Mouse (Mus musculus) thymus, postnatal 25 days (tissue): Measurements from ENCODE around the gene Adi1.

Experiments used
- DNase-seq: peaks from one replicate; pipeline ENCODE4 v3.0.0; 2022

Gene Adi1

DNA sequence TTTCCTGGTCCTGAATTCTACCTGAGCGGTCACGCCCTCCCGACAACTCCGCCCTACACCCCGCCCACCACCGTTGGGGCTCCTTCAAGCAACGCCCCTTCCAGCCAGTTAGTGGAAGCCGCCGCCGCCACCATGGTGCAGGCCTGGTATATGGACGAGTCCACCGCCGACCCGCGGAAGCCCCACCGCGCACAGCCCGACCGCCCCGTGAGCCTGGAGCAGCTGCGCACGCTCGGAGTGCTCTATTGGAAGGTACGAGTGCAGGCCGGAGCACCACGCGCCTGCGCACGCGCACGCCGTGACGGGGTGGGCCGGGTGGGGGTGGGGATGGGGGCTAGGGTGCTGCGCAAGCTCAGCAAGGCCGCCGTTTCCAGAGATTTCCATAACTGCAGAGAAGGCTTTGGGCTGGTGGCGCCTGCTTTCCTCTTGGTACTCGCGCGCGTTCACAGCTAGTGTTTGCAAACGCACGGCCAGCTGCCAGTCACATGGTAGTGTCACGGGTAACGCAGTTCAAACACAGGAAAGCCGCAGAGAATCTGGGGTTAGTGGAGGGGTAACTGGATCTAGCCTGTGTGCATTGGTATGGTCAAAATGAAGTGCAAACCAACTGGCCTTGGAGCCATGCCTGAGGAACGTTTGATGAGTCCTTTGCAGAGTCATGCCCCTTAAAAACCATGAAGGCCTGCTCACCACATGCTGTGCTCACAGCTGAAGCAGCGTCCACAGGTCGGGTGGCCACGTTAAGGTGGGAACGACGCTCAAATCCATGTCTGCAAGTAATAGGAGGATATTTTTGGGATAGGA lies at the start of gene Adi1:
Gene Adi1, plus strand, starts transcription at position 111 of the 804 bp plus-strand sequence.
- peak; percentile 82 for DNase-seq

DNA sequence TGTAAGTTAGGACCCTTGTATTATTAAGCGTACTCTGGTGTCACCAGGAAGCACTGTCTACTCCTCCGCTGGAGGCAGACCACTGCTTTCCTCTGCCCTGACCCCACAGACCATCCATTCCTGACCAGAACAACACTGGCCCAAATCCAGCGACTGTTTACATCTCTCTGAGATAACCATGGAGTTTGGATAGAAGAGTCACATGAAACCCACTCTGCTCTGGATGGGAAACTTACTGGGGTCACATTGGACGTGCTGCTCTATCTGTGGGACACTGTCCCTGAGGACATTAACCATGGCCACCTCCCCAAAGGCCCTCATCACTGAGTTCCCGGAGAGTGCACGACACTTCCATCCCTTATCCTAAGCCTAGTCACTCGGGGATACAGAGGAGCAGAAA lies 49.6 kb upstream of the Adi1 start:
- DNase-seq = no peak

DNA sequence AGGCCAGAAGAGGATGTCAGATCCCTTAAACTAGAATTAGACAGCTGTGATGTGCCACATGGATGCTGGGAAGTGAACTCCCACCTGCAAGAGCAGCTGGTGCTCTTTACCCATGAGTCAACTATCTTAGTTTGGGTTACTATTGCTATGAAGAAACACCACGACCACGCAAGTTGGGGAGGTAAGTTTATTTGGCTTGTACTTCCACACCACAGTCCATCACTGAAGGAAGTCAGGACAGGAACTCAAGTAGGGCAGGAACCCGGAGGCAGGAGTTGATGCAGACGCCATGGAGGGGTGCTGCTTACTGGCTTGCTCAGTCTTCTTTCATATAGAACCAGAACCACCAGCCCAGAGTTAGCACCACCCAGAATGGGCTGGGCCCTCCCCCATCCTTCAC lies 47.9 kb upstream of the Adi1 start:
- no peak for DNase-seq

DNA sequence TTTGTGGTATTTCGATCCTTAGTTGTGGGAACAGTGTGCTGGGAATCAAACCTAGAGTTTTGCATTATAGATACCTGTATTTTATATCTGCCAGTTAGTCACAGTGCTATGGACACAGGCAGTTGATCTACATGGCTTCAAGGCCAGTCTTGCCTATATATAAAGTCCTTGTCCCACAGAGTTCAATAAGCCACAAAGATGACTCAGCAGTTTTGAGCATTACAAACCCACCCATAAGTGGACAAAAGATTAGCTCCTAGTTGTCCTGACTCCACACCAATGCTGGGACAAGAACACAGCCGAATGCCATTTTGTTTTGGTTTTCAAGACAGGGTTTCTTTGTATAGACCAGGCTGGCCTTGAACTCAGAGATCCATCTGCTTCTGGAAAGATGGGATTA lies 46.6 kb upstream of the Adi1 start:
- DNase-seq = no peak

DNA sequence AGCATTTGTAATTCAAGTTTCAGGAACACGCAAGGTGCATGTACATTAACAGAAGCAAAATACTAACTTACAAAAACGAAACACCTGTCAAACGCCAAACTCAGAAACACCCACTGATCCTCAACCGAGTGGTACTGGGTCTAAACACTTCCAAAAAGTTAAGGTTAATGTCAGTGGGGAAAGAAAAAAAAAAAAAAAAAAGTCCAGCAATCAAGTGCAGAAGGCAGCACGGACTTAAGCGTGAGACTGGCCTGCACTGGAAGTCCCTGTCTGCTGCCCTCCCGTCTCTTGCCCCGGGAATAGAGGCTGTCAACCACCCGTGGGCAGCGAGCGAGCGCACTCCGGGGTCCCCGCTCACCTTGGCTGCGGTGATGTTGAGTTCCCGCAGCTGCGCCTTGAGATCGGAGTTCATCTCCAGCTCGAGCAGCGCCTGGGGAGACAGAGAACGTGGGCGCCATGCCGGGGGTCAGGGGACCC lies 39.9 kb upstream of the Adi1 start:
- no peak for DNase-seq

DNA sequence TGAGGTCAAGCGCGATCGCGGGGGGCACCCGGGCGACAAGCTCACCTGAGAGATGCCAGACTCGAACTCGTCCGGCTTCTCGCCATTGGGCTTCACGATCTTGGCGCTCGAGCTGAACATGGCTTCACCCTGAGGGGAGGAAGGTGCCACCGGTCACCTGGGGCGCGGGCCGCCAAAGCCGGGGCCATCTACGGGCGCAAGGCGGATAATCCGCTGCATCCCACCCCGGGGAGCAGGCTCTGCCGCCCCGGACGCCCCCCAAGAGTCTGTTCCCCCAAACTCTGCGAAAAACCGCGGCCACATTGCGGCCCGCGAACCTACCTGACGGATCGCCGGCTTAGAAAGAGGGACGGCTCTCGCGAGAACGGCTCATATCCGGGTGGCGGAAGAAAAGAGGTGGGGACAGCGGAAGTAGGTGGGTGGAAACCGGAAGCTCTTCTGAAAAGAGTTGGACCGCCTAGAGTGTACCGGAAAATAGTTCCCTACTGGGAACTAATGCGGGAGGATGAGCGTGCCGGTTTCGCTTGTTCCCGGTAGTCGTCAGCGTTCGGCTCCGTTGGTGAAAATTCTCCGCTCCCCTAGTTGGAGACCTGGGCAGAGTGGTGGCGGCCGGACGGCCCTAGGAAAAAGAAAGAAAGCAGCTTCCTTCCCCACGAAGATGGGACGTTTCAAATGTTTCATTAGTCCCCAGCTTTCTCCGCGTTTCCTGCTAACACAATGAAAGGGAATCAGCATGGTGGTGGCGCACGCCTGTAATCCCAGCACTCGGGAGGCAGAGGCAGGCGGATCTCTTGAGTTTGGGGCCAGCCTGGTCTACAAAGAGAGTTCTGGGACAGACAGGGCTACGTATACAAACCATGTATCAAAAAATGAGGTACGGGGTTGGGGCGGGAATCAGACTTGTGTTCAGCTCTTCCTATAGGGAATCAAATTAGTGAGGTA lies 39.2 kb upstream of the Adi1 start, which contains the start of gene Rps7:
Gene Rps7, minus strand, starts transcription at position 419 of the 942 bp plus-strand sequence.
- DNase-seq = peak; percentile 93

DNA sequence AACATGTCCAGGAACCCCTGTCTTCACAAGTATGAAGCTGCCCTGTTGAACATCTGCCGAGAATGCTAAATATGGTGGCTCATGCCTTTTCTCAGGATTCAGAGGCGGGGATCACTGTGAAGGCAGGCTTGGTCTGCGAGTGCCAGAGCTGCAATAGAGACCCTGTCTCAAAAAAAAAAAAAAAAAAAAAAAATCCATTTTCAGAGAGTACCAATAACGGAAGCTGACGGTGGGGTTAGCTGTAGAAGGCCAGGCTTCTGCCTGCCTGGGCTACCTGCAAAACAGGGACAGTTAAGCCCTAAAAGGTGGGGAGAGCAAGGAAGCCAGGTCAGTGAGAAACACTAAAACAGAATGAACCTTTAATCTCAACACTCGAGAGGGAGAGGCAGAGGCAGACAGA lies 38.5 kb upstream of the Adi1 start:
- no peak for DNase-seq

DNA sequence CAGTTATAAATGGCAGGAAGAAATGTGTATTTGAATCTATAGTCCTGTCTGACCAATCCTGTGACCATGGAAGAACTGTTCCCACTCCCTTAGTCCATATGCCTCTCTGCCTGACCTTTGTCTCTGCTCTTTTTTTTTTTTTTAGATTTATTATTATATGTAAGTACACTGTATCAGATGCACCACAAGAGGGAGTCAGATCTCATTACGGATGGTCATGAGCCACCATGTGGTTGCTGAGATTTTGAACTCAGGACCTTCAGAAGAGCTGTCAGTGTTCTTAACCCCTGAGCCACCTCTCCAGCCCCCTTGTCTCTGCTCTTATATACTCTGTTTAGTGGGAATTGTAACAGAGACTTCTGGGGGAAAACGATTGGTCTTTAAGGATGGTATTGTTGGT lies 36.3 kb upstream of the Adi1 start:
- no peak for DNase-seq

DNA sequence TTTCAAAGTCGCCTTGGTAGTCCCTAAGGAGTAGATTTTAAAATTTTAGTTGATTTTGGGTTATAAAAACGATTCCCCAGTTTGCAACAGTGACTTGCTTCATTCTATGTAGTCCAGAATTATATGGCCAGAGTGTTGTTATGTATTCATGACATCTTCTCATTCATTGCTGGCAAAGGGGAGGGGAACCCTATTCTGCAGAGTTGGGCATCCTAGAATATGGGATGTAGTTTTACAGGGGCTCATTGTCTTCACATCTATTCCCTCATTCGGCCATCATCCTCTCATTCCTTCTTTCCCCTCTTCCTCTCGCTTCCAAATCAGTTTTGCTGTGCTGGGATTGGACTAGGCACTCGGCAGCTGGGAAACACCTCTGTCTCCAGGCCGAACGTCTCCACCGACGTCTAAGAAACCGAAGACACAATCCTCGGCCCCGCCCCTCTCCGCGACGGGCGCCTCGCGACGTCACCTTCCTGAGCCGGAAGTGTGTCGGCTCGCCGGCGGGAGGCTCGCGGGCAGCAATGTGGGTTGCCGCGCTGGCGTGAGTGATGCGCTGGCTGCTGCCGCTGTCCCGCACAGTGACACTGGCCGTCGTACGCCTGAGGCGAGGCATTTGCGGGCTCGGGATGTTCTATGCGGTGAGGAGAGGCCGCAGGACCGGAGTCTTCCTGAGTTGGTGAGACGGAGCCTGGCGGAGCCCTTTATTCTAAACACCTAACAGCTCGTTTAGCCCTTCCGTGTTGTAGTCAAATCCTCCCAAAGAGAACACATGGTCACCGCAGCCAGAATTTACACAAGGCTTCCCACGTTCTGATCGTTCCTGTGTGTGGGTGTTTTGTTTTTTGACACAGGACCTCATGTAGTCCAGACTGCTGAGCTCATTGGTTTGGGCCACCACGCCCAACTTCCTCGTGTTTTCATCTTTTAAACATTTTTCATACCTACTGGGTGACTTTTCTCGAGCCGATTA lies 25.6 kb upstream of the Adi1 start, which contains the start of gene Rnaseh1:
Gene Rnaseh1, plus strand, starts transcription at position 462 of the 970 bp plus-strand sequence.
- DNase-seq = peak; percentile 90

DNA sequence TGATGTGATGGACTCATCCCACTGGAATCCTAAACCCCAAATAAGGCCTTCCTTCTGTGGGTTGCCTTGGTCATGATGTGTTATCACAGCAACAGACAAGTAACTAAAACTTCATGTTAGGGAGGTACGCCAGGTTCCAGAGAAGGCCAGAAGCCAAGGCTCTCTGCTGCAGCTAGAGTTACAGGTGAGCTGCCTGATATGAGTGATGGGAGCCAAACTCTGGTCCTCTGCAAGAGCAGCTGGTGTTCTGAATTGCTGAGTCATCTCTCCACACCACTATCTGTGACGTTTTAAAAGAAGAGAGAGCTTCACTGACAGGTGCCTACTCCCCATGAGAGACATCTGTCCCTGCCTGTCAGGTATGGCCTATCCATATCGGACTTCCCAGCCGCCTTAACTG lies 12.4 kb upstream of the Adi1 start:
- DNase-seq = no peak

DNA sequence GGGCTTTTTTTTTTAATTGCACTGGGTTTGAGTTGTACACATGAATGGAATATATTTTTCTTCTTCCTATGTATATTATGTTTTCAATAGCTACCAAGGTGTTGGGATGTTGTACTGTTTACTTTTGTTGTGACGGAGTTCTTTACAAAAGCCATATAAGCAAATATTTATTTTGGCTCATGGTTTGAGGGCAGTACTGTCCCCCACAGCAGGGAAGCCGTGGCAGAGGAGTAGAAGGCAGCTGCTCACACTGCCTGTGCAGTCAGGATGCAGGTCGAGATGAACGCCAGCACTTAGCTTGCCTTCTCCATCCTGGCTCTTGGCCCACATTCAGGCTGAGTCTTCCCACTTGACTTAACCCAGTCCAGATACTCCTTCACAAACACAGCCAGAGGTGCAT lies 8.3 kb upstream of the Adi1 start:
- no peak for DNase-seq

DNA sequence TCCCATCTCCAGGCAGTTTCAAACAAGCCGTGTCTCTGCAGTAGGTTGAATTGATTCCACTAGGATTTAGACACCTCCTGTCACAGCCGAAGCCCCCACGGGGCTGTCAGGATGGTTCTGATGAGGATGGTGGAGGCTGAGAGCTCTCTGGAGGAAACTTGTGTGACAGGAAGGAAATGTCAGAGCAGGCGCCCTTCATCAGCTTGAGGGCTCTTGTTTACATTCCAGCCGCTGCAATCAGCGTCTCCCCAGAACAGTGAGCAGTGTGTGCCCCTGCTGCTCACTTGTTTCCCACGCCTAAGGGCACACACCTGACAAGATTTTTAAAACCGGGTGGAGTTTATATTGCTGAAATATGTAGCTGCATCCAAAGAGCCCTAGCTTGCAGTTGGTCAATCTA lies 7.7 kb upstream of the Adi1 start:
- no peak for DNase-seq

DNA sequence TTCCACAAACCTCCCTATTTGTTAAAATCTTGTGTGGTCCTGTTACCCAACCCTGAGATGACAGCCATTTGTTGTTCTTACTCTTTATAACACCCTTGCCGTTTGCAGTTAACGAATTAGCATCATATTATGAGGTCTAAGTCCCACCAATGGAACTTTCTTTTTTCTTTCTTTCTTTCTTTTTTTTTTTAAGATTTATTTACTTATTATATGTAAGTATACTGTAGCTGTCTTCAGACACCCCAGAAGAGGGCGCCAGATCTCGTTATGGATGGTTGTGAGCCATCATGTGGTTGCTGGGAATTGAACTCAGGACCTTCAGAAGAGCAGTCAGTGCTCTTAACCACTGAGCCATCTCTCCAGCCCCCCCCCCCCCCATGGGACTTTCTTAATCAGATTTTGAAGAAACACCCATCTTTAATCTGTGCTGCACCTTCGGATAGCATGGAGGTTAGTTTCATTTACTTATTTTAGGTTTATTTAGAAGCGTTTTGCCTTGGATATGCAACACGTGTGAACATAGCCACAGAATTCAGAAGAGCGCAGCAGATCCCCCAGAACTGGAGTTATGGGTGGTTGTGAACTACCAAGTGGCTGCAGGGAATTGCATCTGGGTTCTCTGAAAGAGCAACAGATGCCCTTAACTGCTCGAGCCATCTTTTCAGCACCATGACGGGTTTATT lies 852 bp upstream of the Adi1 start:
- no peak for DNase-seq

DNA sequence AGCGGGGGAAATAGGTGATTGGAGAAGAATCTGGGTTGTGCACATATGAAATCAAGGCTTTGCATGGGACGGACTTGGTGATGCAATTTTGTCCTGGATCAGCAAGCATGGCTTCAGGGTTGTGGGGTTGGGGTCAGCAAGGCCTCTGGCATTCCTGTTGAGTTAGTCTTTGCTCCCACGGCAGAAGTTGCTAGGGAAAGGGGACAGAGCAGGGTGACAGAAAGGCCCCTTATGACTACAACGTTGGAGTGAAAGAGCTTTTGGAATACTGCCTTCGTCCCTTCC lies 836 bp downstream of the Adi1 start:
- DNase-seq = no peak

DNA sequence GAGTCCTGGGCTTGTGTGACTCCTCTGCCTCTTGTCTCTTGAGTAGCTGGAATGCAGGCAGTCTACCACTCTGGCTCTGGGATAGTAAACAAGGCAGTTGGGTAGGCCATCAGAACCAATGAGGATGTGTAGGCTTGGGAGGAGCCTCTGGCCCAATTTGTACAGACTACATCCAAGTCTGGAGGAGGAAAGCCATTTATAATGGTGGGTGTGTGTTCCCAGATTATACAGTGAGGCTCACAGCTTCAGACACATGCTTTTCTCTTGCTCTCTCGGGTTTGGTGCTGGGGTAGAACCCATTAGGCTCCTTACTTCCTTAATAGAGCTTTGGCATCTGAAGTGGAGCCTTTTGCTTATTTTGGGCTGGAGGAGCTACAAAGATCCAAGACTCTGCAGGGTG lies 9.6 kb downstream of the Adi1 start:
- no peak for DNase-seq

DNA sequence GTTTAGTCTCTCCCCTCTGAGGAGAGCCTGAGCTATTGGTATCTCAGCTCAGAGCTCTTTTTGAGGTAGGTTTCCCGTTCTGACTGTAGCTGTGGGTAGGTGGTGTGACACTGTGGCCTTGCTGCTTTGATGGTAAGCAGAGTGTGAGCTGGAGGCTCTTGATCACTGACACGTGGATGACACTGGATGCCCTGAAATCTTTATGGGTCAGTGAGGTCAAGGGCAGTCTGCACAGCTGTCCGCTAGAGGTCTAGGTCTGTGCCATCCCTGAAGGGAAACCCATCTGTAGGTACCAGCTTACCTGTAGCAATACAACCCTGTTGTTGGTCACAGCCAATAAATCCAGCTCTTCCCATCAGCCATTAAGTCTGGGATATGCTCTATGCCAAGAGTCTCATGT lies 10.7 kb downstream of the Adi1 start:
- no peak for DNase-seq

DNA sequence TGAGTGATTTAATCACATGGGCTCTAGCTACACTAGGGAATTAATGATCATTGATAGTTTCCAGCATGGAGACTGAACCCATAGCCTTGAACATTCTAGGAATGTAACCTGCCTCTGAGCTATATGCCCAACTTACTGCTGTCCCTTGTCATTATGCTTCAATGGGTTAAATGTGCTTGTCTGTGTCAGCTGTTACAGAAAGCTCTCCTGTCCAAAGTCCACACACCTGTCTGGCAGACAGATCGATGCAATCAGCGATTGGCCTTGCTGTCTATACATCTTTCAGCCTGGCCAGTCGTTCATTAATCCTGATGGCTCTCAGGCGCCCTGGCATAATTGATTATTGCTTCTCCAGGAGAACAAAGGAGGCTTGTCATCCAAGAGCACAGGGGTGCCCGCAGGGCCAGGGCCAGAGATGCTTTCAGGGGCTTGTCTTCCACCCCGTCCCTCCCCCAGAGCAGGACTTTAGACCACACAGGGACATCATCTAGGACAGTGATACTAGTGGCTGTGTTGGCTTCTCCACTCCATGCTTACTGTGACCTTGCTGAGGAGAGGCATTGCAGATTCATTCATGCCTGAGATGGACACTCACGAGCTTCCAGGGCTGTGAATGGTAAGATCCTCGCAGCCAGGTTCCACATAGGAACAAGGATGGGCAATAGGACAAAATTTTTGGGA lies 11.3 kb downstream of the Adi1 start:
- no peak for DNase-seq

DNA sequence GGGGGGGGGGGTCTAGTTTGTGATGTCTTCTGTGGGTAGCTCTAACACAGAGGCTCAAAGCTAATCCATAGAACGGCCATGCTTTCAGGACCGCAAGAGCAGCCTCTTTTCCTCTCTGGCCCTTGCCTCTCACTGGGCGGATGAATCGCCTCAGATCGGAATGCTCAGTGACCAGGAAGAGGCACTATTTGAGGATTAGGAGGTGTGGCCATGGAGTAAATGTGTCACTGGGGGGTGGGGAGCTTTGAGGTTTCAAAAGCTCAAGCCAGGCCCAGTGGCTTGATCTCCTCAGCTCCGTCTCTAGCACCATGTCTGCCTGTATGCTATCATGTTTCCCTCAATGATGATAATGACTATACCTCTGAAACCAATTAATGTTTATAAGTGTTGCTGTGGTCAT lies 14.0 kb downstream of the Adi1 start:
- DNase-seq = no peak

DNA sequence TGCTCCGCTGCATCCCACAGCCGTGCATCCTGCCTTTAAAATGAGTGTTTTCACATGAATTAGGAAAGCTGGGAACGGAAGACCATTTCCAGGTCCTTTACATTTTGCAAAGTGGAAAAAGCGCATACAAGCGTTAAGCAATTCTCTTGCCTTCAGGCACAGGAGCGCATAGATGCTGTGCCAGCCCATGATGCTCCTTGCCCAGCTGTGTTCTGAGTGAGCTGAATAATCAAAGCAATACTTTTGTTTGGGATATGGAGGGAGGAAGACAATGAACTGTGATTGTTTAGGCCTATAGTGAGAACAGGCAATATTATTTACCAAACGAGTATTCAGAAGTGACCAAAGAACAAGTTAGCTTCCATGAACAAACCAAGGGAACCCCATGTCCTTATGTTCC lies 15.7 kb downstream of the Adi1 start:
- no peak for DNase-seq

DNA sequence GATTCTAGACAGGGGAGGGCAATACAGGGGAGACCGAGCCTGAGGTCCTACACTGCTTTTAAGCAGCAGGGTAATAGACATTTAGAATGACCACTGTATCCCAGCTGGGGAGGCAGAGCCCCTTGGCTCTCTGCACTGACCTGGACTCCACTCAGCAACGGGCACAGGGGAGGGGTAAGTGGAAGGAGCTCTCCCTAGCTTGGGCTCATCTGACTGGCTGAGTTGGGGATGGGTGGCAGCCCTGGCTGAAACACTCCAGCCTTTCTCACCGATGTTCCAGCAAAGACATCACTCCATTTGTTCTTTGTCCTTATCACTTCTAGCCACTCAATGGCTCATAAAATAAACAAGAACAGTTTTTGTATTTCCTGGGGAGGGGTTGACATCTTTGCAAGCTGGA lies 18.7 kb downstream of the Adi1 start:
- no peak for DNase-seq

DNA sequence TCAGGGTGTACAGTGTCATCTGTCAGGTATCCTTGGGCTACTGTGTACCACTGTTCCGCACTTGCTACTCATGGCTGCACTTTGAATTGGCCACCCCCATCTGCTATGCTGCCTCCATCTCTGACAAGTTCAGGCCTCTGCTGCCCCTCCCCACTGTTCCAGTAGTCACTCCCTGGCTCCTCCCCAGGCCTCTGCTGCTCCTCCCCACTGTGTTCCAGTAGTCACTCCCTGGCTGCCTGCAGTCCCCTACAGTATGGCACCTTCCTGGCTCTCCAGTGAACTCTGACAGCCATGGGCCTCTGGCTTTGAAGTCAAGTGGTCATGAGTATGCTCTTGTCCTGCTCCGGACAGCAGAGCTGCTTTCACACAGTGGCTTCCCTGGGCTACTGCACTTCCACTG lies 19.2 kb downstream of the Adi1 start:
- no peak for DNase-seq

DNA sequence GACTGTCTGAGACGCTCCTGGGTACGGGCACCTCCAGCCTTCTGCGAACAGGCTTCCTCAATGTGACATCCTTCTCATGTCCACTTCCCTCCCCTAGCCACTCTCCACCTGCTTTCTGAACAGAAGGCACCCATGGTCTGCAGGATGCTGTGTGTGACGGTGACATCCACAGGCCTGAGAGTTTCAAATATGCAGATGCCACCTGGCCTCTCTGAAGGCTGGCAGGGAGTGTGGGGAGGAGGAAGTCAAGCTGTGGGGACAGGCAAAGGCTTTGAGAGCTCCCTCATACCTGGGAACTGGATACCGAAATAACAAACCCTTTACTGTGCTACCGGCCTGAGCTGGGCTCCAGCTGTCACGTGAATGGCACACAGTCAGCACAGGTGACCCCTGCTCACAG lies 19.7 kb downstream of the Adi1 start:
- DNase-seq = no peak
